Mouse (Mus musculus) limb, embryonic 14.5 days (tissue): ENCODE data around the gene Arhgef28. TPM values are rescaled to one million over a fixed set of nuclear protein-coding genes. Genes with fewer than 3 reads are reported as not detected.

Source experiments
- ATAC-seq: fragments of 200-750 bp; cut with Nextera tagmentation; 2 replicates; pipeline ENCODE4 v1.8.0; 2017; ENCODE audit warnings: low read depth, moderate number of reproducible peaks, moderate TSS enrichment; ENCODE audit not compliant: low FRiP score
- DNase-seq: peaks from one replicate; pipeline ENCODE4 v3.0.0-alpha.2; 2015; ENCODE audit warnings: low spot score
- H3K27ac ChIP-seq: fragments of 300-500 bp; sonication (generic); replicated peaks from 2 replicates; pipeline ENCODE4 v1.5.1; 2014; ENCODE audit warnings: low read depth, mild to moderate bottlenecking, low read length, moderate library complexity, mixed read lengths
- H3K27me3 ChIP-seq: fragments of 300-500 bp; sonication (generic); 2 replicates; pipeline ENCODE4 v1.6.1; 2014; ENCODE audit warnings: low read length, mixed read lengths; ENCODE audit not compliant: control insufficient read depth, insufficient read depth
- H3K36me3 ChIP-seq: fragments of 300-500 bp; sonication (generic); 2 replicates; pipeline ENCODE4 v1.6.1; 2014; ENCODE audit warnings: mild to moderate bottlenecking, low read length, moderate library complexity, mixed read lengths; ENCODE audit not compliant: control insufficient read depth, insufficient read depth
- H3K4me1 ChIP-seq: fragments of 300-500 bp; sonication (generic); 2 replicates; pipeline ENCODE4 v1.6.1; 2014; ENCODE audit warnings: antibody characterized with exemption, low read length, mixed read lengths; ENCODE audit not compliant: control insufficient read depth, insufficient read depth
- H3K4me2 ChIP-seq: fragments of 300-500 bp; sonication (generic); replicated peaks from 2 replicates; pipeline ENCODE4 v1.6.1; 2014; ENCODE audit warnings: low read depth, mild to moderate bottlenecking, low read length, moderate library complexity; ENCODE audit not compliant: severe bottlenecking
- H3K4me3 ChIP-seq: fragments of 300-500 bp; sonication (generic); replicated peaks from 2 replicates; pipeline ENCODE4 v1.5.1; 2014; ENCODE audit warnings: low read length
- H3K9ac ChIP-seq: fragments of 300-500 bp; sonication (generic); 2 replicates; pipeline ENCODE4 v1.6.1; 2014; ENCODE audit warnings: mild to moderate bottlenecking, low read depth, low read length, moderate library complexity; ENCODE audit not compliant: severe bottlenecking
- H3K9me3 ChIP-seq: fragments of 300-500 bp; sonication (generic); 2 replicates; pipeline ENCODE4 v1.6.1; 2016; ENCODE audit warnings: low read length; ENCODE audit not compliant: control insufficient read depth
- POLR2A ChIP-seq: fragments of 200-500 bp; IDR thresholded peaks from 2 replicates; pipeline ENCODE4 v1.8.0; 2012; ENCODE audit warnings: inconsistent platforms, mild to moderate bottlenecking, moderate library complexity, borderline replicate concordance; ENCODE audit not compliant: insufficient read depth, insufficient read length; ENCODE audit errors: extremely low read depth
- WGBS: fragments of 180-500 bp; shearing (Covaris S2); extraction: QIAGEN DNeasy Blood & Tissue Kit; methylation state at CpG from one replicate; pipeline ENCODE4 v1.1.7; 2014; 5-methylcytosine and 5-hydroxymethylcytosine counted together
- polyA plus RNA-seq, 2 experiments: library from polyadenylated mRNA; depleted of rRNA in 1 of 2; stranded (reverse) in 1 of 2; unstranded in 1 of 2; fragments of >200 nt; fragmentation: Nextera tagmentation in 1 of 2; extraction: Ambion mirVana in 1 of 2; gene quantifications; 2 replicates each; pipeline versions ENCODE4 v1.2.1 to v1.2.3; 2012 to 2014

The Arhgef28 gene
- polyA plus RNA-seq, 2 experiments, result 8.1 to 12.9 TPM

DNA sequence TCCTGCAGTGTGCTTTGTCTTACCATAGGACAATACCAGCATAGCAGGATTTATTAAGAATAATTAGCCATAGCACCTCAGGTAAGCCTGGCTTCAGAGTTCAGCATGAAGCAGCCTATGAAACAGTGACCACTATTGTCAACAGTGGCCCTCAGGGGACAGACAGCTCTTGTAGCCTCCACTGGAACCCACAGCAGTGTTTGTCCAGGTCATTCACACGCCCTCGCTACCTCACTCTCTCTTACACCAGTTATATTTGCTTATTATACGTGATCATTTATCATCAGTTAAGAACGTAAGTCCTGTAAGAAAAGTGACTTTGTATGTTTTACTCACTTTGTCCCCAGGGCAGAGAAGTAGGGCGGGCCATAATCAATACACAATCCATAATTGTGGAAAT is 203.6 kb downstream of the Arhgef28 start:
- Histone ChIP-seq H3K36me3 (no peaks in the 10 kb centered on the region), H3K4me1 (peaks cover 9% of the 10 kb centered on the region; the same call in 1 of the 2 replicates), H3K9me3 (no peaks in the 10 kb centered on the region), H3K4me2 (no peak overlapping the region), H3K27ac (no peak overlapping the region), H3K27me3 (no peaks in the 10 kb centered on the region), H3K4me3 (no peak overlapping the region), H3K9ac (no peak overlapping the region)
- ATAC-seq (no peak), DNase-seq (no peak)
- TF ChIP-seq POLR2A, result no peak
- 93% methylated on average over 5 of the region's 5 CpGs for WGBS

GRCm38 (mm10) chr13:98002121-98002520 is 204.1 kb downstream of the Arhgef28 start:
- 15% methylated on average over 2 of the region's 2 CpGs for WGBS
- peaks cover 9% of the 10 kb centered on the region; the same call in 1 of the 2 replicates for H3K4me1 ChIP-seq
- no peaks in the 10 kb centered on the region for H3K9me3 ChIP-seq
- no peak for ATAC-seq
- no peak overlapping the region for H3K9ac ChIP-seq
- H3K4me3 ChIP-seq, result no peak overlapping the region
- no peaks in the 10 kb centered on the region for H3K36me3 ChIP-seq
- no peak overlapping the region for H3K4me2 ChIP-seq
- DNase-seq, result no peak
- H3K27ac ChIP-seq, result 0 out of 2 replicates have a peak overlapping the region, but pooled peaks have one; percentile 2
- no peaks in the 10 kb centered on the region for H3K27me3 ChIP-seq
- TF ChIP-seq POLR2A, result no peak

DNA sequence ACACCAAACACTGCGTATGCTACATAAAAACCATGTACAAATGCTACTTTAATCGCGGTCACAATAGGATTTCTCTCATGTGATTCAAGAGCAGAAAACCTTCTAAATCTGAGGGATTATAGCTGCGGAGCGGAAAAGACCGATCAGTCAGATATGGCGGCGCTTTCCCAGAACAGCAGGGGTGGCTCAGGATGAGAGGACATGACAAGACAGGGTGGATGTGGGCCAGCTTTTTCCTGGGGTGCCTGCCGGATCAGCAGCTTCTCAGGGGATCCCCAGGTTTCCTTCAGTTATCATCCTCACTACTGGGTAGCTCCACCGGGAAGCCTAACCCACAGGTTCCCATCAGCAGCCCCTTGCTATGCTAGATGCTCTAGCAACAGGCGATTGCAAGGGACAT is 204.5 kb downstream of the Arhgef28 start:
- Histone ChIP-seq H3K27me3 (no peaks in the 10 kb centered on the region), H3K4me2 (no peak overlapping the region), H3K27ac (0 out of 2 replicates have a peak overlapping the region, but pooled peaks have one; percentile 2), H3K4me1 (peaks cover 9% of the 10 kb centered on the region; the same call in 1 of the 2 replicates), H3K4me3 (no peak overlapping the region), H3K9me3 (no peaks in the 10 kb centered on the region), H3K9ac (no peak overlapping the region), H3K36me3 (no peaks in the 10 kb centered on the region)
- DNase-seq, result no peak
- ATAC-seq, result no peak
- 80% methylated on average over 11 of the region's 11 CpGs for WGBS
- TF ChIP-seq POLR2A, result no peak

- no peaks in the 10 kb centered on the region for H3K9me3 ChIP-seq
- DNase-seq (no peak), ATAC-seq (no peak)
- no peak overlapping the region for H3K27ac ChIP-seq
- H3K9ac ChIP-seq, result no peak overlapping the region
- WGBS, result 81% methylated on average over 9 of the region's 9 CpGs
- no peak overlapping the region for H3K4me2 ChIP-seq
- no peaks in the 10 kb centered on the region for H3K36me3 ChIP-seq
- TF ChIP-seq POLR2A, result no peak
- H3K27me3 ChIP-seq, result no peaks in the 10 kb centered on the region
- no peak overlapping the region for H3K4me3 ChIP-seq
- peaks cover 8% of the 10 kb centered on the region; the same call in 1 of the 2 replicates for H3K4me1 ChIP-seq
These were observed 205.4 kb downstream of the Arhgef28 start for GRCm38 (mm10) chr13:98000841-98001240.

DNA sequence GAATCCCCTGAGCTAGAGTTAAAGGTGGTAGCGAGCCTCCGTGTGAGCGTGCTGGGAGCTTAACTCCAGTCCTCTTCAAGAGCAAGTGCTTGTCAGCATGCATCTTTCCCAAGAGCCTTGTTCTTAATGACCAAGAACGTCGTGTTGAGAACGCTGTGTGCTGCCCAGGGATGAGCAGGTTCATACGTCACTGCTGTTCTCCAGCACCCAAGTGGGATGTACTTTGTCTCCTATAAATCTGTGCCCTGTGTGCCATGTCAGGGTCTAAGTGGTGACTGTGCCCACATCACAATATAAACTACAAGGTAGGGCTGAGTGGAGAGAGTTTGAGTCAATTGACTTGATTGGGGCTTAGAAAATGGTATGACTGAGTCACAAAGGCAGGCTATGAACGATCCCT is 207.1 kb downstream of the Arhgef28 start:
- no peak overlapping the region for H3K27ac ChIP-seq
- no peak overlapping the region for H3K4me2 ChIP-seq
- no peaks in the 10 kb centered on the region for H3K27me3 ChIP-seq
- ATAC-seq (no peak), DNase-seq (no peak)
- H3K9ac ChIP-seq, result no peak overlapping the region
- no peaks in the 10 kb centered on the region for H3K9me3 ChIP-seq
- peaks cover 7% of the 10 kb centered on the region; the same call in 1 of the 2 replicates for H3K4me1 ChIP-seq
- WGBS, result 91% methylated on average over 8 of the region's 8 CpGs
- H3K4me3 ChIP-seq, result no peak overlapping the region
- H3K36me3 ChIP-seq, result no peaks in the 10 kb centered on the region
- no peak for TF ChIP-seq POLR2A

DNA sequence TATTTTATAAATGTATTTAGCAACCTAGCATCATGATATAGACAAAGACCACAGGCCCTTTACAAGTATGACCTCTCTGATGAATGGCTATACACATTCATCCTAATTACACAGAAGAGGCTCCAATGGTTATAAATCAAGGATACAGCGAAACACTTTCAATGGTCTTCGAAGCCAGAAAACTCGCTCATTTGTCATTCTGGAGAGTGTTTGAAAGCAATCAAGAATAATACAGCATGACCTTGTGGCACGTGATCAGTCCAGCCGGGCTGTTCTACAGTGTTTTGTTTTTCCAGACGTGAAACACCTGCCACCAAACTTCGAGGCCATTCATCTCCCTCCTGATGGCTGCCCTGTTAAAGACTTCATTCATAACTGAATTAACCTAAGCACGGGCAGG is 207.7 kb downstream of the Arhgef28 start:
- H3K27me3 ChIP-seq, result no peaks in the 10 kb centered on the region
- H3K9me3 ChIP-seq, result no peaks in the 10 kb centered on the region
- TF ChIP-seq POLR2A, result no peak
- H3K4me3 ChIP-seq, result no peak overlapping the region
- H3K36me3 ChIP-seq, result no peaks in the 10 kb centered on the region
- H3K4me1 ChIP-seq, result peaks cover 7% of the 10 kb centered on the region; the same call in 1 of the 2 replicates
- ATAC-seq (no peak), DNase-seq (no peak)
- 61% methylated on average over 8 of the region's 8 CpGs for WGBS
- H3K27ac ChIP-seq, result no peak overlapping the region
- no peak overlapping the region for H3K9ac ChIP-seq
- no peak overlapping the region for H3K4me2 ChIP-seq
